Mouse (Mus musculus) lung, embryonic 14.5 days (tissue): ENCODE results near the gene Capn9. TPM values are rescaled to one million over a fixed set of nuclear protein-coding genes. Genes with fewer than 3 reads are reported as not detected.

Source experiments
- ATAC-seq: fragments of 200-750 bp; cut with Nextera tagmentation; 2 replicates; pipeline ENCODE4 v1.8.0; 2017; ENCODE audit warnings: mild to moderate bottlenecking, moderate TSS enrichment, moderate library complexity; ENCODE audit not compliant: insufficient read depth
- DNase-seq: peaks from one replicate; pipeline ENCODE4 v3.0.0-alpha.2; 2015
- H3K27ac ChIP-seq: fragments of 300-500 bp; sonication (generic); 2 replicates; pipeline ENCODE4 v1.5.1; 2014; ENCODE audit warnings: low read depth, mild to moderate bottlenecking, moderate library complexity
- H3K27me3 ChIP-seq: fragments of 300-500 bp; sonication (generic); 2 replicates; pipeline ENCODE4 v1.6.1; 2014; ENCODE audit warnings: low read length, control low read depth; ENCODE audit not compliant: insufficient read depth
- H3K36me3 ChIP-seq: fragments of 300-500 bp; sonication (generic); 2 replicates; pipeline ENCODE4 v1.6.1; 2014; ENCODE audit warnings: control low read depth; ENCODE audit not compliant: insufficient read depth
- H3K4me1 ChIP-seq: fragments of 300-500 bp; sonication (generic); 2 replicates; pipeline ENCODE4 v1.6.1; 2014; ENCODE audit warnings: antibody characterized with exemption, control low read depth; ENCODE audit not compliant: insufficient read depth
- H3K4me2 ChIP-seq: fragments of 300-500 bp; sonication (generic); 2 replicates; pipeline ENCODE4 v1.6.1; 2014; ENCODE audit warnings: mild to moderate bottlenecking
- H3K4me3 ChIP-seq: fragments of 300-500 bp; sonication (generic); 2 replicates; pipeline ENCODE4 v1.5.1; 2014; ENCODE audit warnings: low read depth, low read length
- H3K9ac ChIP-seq: fragments of 300-500 bp; sonication (generic); 2 replicates; pipeline ENCODE4 v1.6.1; 2014
- H3K9me3 ChIP-seq: fragments of 300-500 bp; sonication (generic); 2 replicates; pipeline ENCODE4 v1.6.1; 2016; ENCODE audit warnings: low read depth, low read length, control low read depth
- CTCF ChIP-seq: IDR thresholded peaks from 2 replicates; pipeline ENCODE4 v1.5.1; 2016; ENCODE audit warnings: antibody characterized with exemption, low read depth
- WGBS: fragments of 180-500 bp; shearing (Covaris S2); extraction: QIAGEN DNeasy Blood & Tissue Kit; methylation state at CpG from one replicate; pipeline ENCODE4 v1.1.7; 2014; 5-methylcytosine and 5-hydroxymethylcytosine counted together
- polyA plus RNA-seq: library from polyadenylated mRNA; unstranded; fragments of >200 nt; fragmentation: Nextera tagmentation; extraction: Ambion mirVana; gene quantifications from 2 replicates; pipeline ENCODE4 v1.2.1, GENCODE M21; 2014

The Capn9 gene
- polyA plus RNA-seq, 1 experiment from 2014 or later = 0.45 TPM

- no peak for ATAC-seq
- Histone ChIP-seq H3K4me3 (no peak within 1 kb of the TSS), H3K4me1 (peaks cover 11% of the 10 kb centered on the region; the same call in 1 of the 2 replicates), H3K27me3 (no peaks in the 10 kb centered on the region), H3K36me3 (no peaks in the 10 kb centered on the region), H3K9me3 (no peaks in the 10 kb centered on the region), H3K27ac (peak within 1 kb of the TSS; percentile 65), H3K4me2 (no peak within 1 kb of the TSS), H3K9ac (no peak within 1 kb of the TSS)
- TF ChIP-seq CTCF = no peak
- 74% methylated on average over 2 of the region's 2 CpGs for WGBS
- DNase-seq = peak; percentile 24
Observed at GRCm38 (mm10) chr8:124569593-124569992, 6.3 kb upstream of the Capn9 start, which contains the start of gene Agt. Gene Agt (minus strand): TSS chr8:124569706.

GRCm38 (mm10) chr8:124571732-124572429 is 4.0 kb upstream of the Capn9 start:
- H3K4me3 ChIP-seq = no peak overlapping the region
- no peak overlapping the region for H3K4me2 ChIP-seq
- DNase-seq = peak; percentile 68
- peak overlapping the region; percentile 65; the same call in 1 of the 2 replicates for H3K27ac ChIP-seq
- ATAC-seq = peak; percentile 58; the same call in 1 of the 2 replicates
- H3K9me3 ChIP-seq = no peaks in the 10 kb centered on the region
- no peaks in the 10 kb centered on the region for H3K36me3 ChIP-seq
- 50% methylated on average over 8 of the region's 8 CpGs for WGBS
- H3K4me1 ChIP-seq = peaks cover 11% of the 10 kb centered on the region; the same call in 1 of the 2 replicates
- TF ChIP-seq CTCF = no peak
- H3K9ac ChIP-seq = no peak overlapping the region
- H3K27me3 ChIP-seq = no peaks in the 10 kb centered on the region

DNA sequence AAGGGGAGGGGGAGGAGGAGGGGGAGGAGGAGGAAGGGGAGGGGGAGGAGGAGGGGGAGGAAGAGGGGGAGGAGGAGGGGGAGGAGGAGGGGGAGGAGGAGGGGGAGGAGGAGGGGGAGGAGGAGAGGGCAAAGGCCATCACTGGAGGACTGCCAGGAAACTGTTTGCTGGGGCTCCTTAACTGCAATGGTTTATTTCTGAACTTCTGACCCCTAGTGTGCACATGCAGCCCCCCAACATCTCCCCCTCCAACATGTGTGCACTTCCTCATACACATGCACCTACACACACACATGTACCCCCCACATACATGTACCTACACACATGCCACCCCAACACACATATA is 3.5 kb upstream of the Capn9 start:
- Histone ChIP-seq H3K9me3 (no peaks in the 10 kb centered on the region), H3K4me3 (no peak overlapping the region), H3K9ac (no peak overlapping the region), H3K4me1 (peaks cover 11% of the 10 kb centered on the region; the same call in 1 of the 2 replicates), H3K27ac (no peak overlapping the region; the same call in 1 of the 2 replicates), H3K4me2 (no peak overlapping the region), H3K36me3 (no peaks in the 10 kb centered on the region), H3K27me3 (no peaks in the 10 kb centered on the region)
- DNase-seq (peak; percentile 26), ATAC-seq (no peak)
- TF ChIP-seq CTCF = no peak

DNA sequence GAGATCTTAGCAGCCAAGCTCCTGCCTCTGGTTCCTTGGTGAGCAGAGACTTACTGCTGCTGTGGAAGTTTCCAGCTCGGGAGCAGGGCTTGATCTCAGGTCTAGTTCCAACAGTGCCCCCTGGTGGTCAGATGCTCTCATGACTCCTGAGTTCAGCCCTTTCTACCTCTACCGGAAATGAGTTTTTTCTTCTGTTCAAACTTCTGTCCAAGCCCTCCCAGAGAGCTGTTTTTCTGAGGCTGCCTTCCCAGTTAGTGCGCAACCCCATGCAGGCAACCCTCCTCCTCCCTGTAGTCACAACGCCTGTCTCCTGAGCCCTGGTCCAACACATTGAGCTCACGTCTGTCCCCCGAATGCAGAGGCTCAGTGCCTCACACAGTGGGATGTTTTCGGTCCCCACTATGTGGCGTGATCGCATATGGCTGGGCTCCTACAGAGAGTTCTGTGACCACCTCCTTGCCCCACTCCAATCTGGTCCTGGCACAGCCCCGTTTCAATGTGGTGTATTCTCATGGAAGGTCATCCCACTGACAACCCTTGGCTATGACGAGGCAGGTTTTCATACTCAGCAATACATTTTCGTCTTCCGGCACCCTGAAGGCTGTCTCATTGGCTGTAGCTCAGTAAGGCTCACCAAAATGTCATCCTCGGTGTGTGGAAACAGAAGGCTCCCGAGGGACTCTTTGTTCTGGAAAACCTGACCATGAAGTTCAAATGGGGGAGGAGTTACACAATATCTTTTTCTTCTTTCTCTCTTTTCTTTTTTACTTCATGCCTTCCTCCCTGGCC is 2.2 kb upstream of the Capn9 start:
- Histone ChIP-seq H3K4me3 (no peak overlapping the region), H3K27me3 (no peaks in the 10 kb centered on the region), H3K27ac (peak overlapping the region; percentile 80), H3K9me3 (no peaks in the 10 kb centered on the region), H3K36me3 (no peaks in the 10 kb centered on the region), H3K4me1 (peaks cover 11% of the 10 kb centered on the region; the same call in 1 of the 2 replicates), H3K4me2 (no peak overlapping the region), H3K9ac (no peak overlapping the region)
- DNase-seq (peak; percentile 97), ATAC-seq (peak; percentile 50)
- TF ChIP-seq CTCF = peak; percentile 92
- 51% methylated on average over 15 of the region's 15 CpGs for WGBS

- H3K9ac ChIP-seq = no peak overlapping the region
- H3K36me3 ChIP-seq = no peaks in the 10 kb centered on the region
- H3K27ac ChIP-seq = peak overlapping the region; percentile 74
- H3K9me3 ChIP-seq = no peaks in the 10 kb centered on the region
- peak; percentile 70 for ATAC-seq
- no peak for TF ChIP-seq CTCF
- H3K4me1 ChIP-seq = peaks cover 5% of the 10 kb centered on the region; the same call in 1 of the 2 replicates
- no peak overlapping the region for H3K4me3 ChIP-seq
- WGBS = 33% methylated on average over 1 of the region's 1 CpGs
- peak; percentile 59 for DNase-seq
- no peaks in the 10 kb centered on the region for H3K27me3 ChIP-seq
- H3K4me2 ChIP-seq = no peak overlapping the region
Observed at GRCm38 (mm10) chr8:124576751-124577150, 840 bp downstream of the Capn9 start.

GRCm38 (mm10) chr8:124585718-124586425 is 10.0 kb downstream of the Capn9 start:
- DNase-seq (peak; percentile 47), ATAC-seq (peak; percentile 73)
- 22% methylated on average over 3 of the region's 3 CpGs for WGBS
- Histone ChIP-seq H3K36me3 (no peaks in the 10 kb centered on the region), H3K4me2 (no peak overlapping the region), H3K4me3 (no peak overlapping the region), H3K9ac (no peak overlapping the region), H3K9me3 (no peaks in the 10 kb centered on the region), H3K4me1 (peaks cover 4% of the 10 kb centered on the region; the same call in 1 of the 2 replicates), H3K27ac (0 out of 2 replicates have a peak overlapping the region, but pooled peaks have one; percentile 50), H3K27me3 (no peaks in the 10 kb centered on the region)
- no peak for TF ChIP-seq CTCF
